Mouse (Mus musculus): ENCODE measurements at regions not wholly inside any gene's neighbourhood (a gene's known extent, or its start where the extent isn't known, plus 50 kb on each side); places are given as distances from the start of the nearest gene placed in this dataset.

GRCm38 (mm10) chr4:69898831-69899230 lies 511.4 kb downstream of the Cdk5rap2 start:
- DNase-seq: no peak

GRCm38 (mm10) chr4:69896111-69896510 lies 514.1 kb downstream of the Cdk5rap2 start:
- DNase-seq: peak; percentile 25

- DNase-seq: no peak
Measured at GRCm38 (mm10) chr4:69892829-69893175, 517.4 kb downstream of the Cdk5rap2 start.

- DNase-seq: peak; percentile 72
Measured at GRCm38 (mm10) chr4:69891898-69892828, 518.1 kb downstream of the Cdk5rap2 start.

GRCm38 (mm10) chr4:69890655-69891054 lies 519.6 kb downstream of the Cdk5rap2 start:
- DNase-seq: peak; percentile 74

GRCm38 (mm10) chr4:69889931-69890634 lies 520.2 kb downstream of the Cdk5rap2 start:
- DNase-seq: peak; percentile 56

GRCm38 (mm10) chr4:69876734-69877133 lies 533.5 kb downstream of the Cdk5rap2 start:
- peak; percentile 44 for DNase-seq

- no peak for DNase-seq
Measured at GRCm38 (mm10) chr4:69870638-69871037, 539.6 kb downstream of the Cdk5rap2 start.

- DNase-seq: no peak
Measured at GRCm38 (mm10) chr4:69855001-69855400, 555.2 kb downstream of the Cdk5rap2 start.

- no peak for DNase-seq
Measured at GRCm38 (mm10) chr4:69852637-69853036, 557.6 kb downstream of the Cdk5rap2 start.

- DNase-seq: no peak
Measured at GRCm38 (mm10) chr4:69849423-69849822, 560.8 kb downstream of the Cdk5rap2 start.

- DNase-seq: peak; percentile 27
Measured at GRCm38 (mm10) chr4:69839868-69840267, 570.4 kb downstream of the Cdk5rap2 start.

- peak; percentile 39 for DNase-seq
Measured at GRCm38 (mm10) chr4:69838940-69839339, 571.3 kb downstream of the Cdk5rap2 start.

- no peak for DNase-seq
Measured at GRCm38 (mm10) chr4:69824903-69825268, 585.4 kb downstream of the Cdk5rap2 start.

GRCm38 (mm10) chr4:69824215-69824902 lies 585.9 kb downstream of the Cdk5rap2 start:
- peak; percentile 70 for DNase-seq

- DNase-seq: peak; percentile 63
Measured at GRCm38 (mm10) chr4:69823311-69823940, 586.8 kb downstream of the Cdk5rap2 start.

- DNase-seq: peak; percentile 44
Measured at GRCm38 (mm10) chr4:69818885-69819284, 591.4 kb downstream of the Cdk5rap2 start.

GRCm38 (mm10) chr4:69785481-69786050 lies 624.7 kb downstream of the Cdk5rap2 start:
- DNase-seq: no peak

- DNase-seq: no peak
Measured at GRCm38 (mm10) chr4:69781258-69781657, 629.0 kb downstream of the Cdk5rap2 start.

- DNase-seq: no peak
Measured at GRCm38 (mm10) chr4:69761841-69762240, 648.4 kb downstream of the Cdk5rap2 start.

GRCm38 (mm10) chr4:69759596-69759995 lies 650.6 kb downstream of the Cdk5rap2 start:
- no peak for DNase-seq

GRCm38 (mm10) chr4:69754567-69754966 lies 655.7 kb downstream of the Cdk5rap2 start:
- DNase-seq: no peak

- no peak for DNase-seq
Measured at GRCm38 (mm10) chr4:69753086-69753485, 657.2 kb downstream of the Cdk5rap2 start.

Measured in heart, adult 11 months (tissue).